Mouse (Mus musculus) left cerebral cortex, adult 2 months (tissue): ENCODE measurements around the gene Gm973. TPM values are rescaled to one million over a fixed set of nuclear protein-coding genes. Genes with fewer than 3 reads are reported as not detected.

Experiments used
- DNase-seq, 2 experiments: peaks; one replicate each; pipeline ENCODE4 v3.0.0; 2021 to 2022; ENCODE audit warnings: low spot score in 2 of 2, mixed read lengths in 1 of 2; ENCODE audit errors: extremely low spot score in 1 of 2
- H3K27ac ChIP-seq: fragments of 200-600 bp; 2 replicates; pipeline ENCODE4 v1.8.1; 2022
- H3K4me3 ChIP-seq: fragments of 200-600 bp; 2 replicates; pipeline ENCODE4 v1.8.1; 2022
- CTCF ChIP-seq: fragments of 200-600 bp; IDR thresholded peaks from 2 replicates; pipeline ENCODE4 v1.8.1; 2022; ENCODE audit warnings: antibody characterized with exemption, mild to moderate bottlenecking, moderate library complexity
- intact Hi-C: fragments of 180-260 bp; cut with DNase I; formaldehyde crosslinking; loops from one replicate; pipeline ENCODE4 v1.15.1; 2025
- total RNA-seq, 2 experiments: library from RNA; stranded (reverse); gene quantifications; 2 replicates each; pipeline ENCODE4 v1.2.3; 2021

The Gm973 gene
- total RNA-seq, 2 experiments from 2014 or later = 9.1 to 14.9 TPM

DNA sequence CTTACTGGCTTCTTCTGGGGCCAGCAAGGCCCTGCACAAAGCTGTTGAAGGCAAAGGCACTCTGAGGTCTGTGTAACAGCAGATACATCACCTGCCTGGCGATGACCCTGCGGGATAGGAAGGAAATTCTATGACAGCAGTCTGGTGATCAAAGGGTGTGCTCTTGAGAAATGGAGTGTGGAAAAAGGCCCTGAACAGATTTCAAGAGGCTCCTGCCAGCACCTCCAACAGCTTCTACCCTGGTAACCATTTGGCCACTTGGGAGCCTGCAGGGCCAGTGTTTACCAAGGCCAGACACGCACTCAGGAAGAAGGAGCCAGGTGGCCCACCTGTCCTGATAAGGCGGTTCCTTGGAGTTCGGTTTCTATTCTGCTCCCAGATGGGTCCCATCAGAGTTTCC, 63.3 kb downstream of the Gm973 start:
- intact Hi-C loops = no loop called here
- TF ChIP-seq CTCF = no peak
- H3K4me3 ChIP-seq = no peak overlapping the region
- no peak overlapping the region for H3K27ac ChIP-seq
- no peak for DNase-seq

DNA sequence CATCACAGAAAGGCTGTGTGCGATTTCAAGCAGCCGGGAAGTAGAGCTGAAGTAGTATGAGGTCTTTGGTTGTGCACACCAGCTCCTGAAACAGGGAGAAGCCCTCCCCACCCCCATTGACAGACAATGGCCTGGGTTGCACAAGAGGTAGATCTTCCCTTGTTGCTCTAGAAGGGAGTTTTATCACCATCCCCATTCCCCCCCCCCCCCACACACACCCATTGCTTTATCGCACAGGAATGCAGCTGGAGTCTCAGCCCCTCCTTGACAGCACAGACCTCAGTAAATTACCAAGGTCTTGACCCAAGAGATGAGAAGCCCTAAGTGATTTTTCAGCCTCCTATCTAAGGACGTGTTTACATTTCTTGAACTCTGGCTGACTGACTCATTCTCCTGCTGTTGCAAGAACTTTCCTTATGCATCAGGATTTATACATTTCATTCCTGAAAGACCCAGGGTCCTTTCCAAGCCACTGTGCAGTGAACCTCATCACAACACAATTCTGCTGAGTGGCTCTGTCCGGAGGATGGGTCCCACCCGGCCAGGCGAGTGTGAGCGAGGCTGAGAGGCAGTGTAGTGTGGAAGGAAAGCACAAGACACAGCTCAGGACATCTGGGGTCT, 64.2 kb downstream of the Gm973 start:
- intact Hi-C loops = no loop called here
- no peak for DNase-seq
- H3K27ac ChIP-seq = no peak overlapping the region
- no peak for TF ChIP-seq CTCF
- no peak overlapping the region for H3K4me3 ChIP-seq

DNA sequence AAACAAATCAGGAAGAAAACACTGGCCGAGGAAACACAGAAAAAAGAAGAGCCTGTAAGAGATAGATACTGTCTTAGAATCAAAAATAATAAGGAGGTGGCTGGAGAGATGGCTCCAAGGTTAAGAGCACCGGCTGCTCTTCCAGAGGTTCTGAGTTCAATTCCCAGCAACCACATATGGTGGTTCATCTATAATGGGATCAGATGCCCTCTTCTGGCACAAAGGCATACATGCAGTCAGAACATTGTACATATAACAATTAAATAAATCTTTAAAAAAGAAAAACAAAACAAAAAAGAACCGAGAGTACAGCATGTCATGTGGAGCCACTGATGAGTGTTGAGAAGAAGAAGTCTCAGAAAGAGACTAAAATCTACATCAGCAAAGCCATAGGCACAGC, 64.8 kb downstream of the Gm973 start:
- TF ChIP-seq CTCF = no peak; the same call in 1 of the 2 replicates
- DNase-seq = no peak
- no peak overlapping the region for H3K27ac ChIP-seq
- H3K4me3 ChIP-seq = no peak overlapping the region
- intact Hi-C loops = no loop called here

- peak; percentile 60 to 68 for DNase-seq
- H3K27ac ChIP-seq = no peak overlapping the region
- no peak overlapping the region for H3K4me3 ChIP-seq
- intact Hi-C loops = loop anchor here (1.0 to 2.0 kb wide), 2 partner anchors 102 to 269 kb away; partner anchors contain the start of gene Fzd7
- peak; percentile 86 for TF ChIP-seq CTCF
Observed at GRCm38 (mm10) chr1:59584656-59585410, 68.8 kb downstream of the Gm973 start.

GRCm38 (mm10) chr1:59589271-59589670, 73.2 kb downstream of the Gm973 start:
- no peak for DNase-seq
- intact Hi-C loops = no loop called here
- Histone ChIP-seq H3K4me3 (no peak overlapping the region), H3K27ac (no peak overlapping the region)
- TF ChIP-seq CTCF = no peak

GRCm38 (mm10) chr1:59592359-59592758, 76.3 kb downstream of the Gm973 start:
- peak; percentile 32 to 41 for DNase-seq
- Histone ChIP-seq H3K4me3 (no peak overlapping the region), H3K27ac (no peak overlapping the region)
- TF ChIP-seq CTCF = no peak
- intact Hi-C loops = no loop called here

GRCm38 (mm10) chr1:59592876-59593275, 76.8 kb downstream of the Gm973 start:
- H3K4me3 ChIP-seq = no peak overlapping the region

DNA sequence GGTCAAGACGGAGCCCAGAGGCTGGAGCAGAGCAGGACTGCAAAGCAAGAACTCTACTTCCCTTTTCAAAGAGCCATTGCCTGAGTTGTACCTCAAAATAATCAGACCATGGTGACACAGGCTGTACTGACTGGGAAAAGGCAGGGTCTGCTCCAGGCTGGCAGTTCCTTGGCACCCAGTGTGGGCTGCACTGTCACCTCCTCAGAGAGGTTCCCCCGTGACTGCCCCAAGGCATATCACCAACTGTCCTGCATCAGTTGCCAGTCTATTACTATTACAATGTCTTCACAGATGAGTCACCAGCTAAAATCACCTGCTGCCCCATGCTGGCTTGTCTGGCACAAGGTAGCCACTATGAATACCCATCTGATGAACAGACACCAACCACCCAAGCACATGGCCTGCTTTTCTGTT, 77.6 kb downstream of the Gm973 start:
- intact Hi-C loops = no loop called here
- TF ChIP-seq CTCF = no peak
- DNase-seq = no peak
- Histone ChIP-seq H3K27ac (no peak overlapping the region), H3K4me3 (no peak overlapping the region)

More at GRCm38 (mm10) chr1:59592876-59593275, 76.8 kb downstream of the Gm973 start:
- DNase-seq = no peak
- H3K27ac ChIP-seq = no peak overlapping the region
- intact Hi-C loops = no loop called here
- no peak for TF ChIP-seq CTCF

DNA sequence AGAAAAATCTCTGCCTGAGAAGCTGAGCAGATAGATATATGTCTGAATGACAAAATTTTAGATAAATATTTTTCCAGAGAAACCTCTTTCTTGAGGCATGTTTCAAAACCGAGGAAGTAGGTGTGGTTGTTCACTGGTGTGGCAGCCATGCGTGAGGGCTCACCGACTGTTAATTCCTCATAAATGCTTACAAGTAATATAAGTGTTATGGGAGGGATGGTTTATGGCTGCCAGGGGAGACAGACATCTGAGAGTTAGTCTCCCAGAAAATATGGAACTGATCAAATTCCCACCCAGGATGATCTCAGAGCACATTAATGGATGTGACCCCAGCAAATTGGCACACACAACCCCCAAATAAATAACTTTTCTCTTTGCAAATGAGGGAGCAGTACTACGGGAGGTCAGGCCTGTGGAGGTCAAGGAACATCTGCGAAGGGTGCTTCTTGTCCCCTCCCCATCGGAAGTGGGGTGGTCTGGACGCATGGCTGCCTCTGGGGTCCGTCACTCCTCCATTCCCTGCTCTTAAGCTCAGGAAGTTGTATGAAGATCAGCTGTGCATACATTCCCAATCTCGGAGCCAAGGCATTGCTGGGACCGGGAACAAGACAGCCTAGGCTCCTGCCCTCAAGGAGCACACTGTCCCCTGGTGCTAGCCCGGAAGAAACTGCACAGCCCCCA, 78.7 kb downstream of the Gm973 start:
- DNase-seq = no peak
- intact Hi-C loops = no loop called here
- Histone ChIP-seq H3K27ac (no peak overlapping the region), H3K4me3 (no peak overlapping the region)
- TF ChIP-seq CTCF = no peak

DNA sequence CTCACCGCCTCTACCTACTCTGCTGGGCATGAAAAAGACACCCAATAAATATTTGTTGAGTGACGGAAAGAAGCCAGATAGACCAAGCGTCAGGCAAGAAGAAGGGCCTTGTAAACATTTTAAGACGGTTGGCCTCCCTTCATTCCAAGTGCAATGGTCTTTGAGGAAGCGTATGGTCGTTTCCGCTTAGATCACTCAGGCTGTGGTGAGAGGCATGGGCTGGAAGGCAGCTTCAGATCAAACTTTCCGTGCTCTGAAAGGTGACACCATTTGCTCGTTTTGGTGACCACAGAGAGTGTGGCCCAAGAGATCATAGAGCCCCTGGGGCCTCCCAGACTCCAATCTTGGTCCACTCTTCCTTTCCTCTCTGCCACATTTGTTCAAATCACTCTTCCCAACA, 79.5 kb downstream of the Gm973 start:
- intact Hi-C loops = no loop called here
- TF ChIP-seq CTCF = no peak
- DNase-seq = no peak
- no peak overlapping the region for H3K4me3 ChIP-seq
- H3K27ac ChIP-seq = no peak overlapping the region

- TF ChIP-seq CTCF = no peak
- Histone ChIP-seq H3K27ac (no peak overlapping the region), H3K4me3 (no peak overlapping the region)
- DNase-seq = peak in 1 of 2 experiments; percentile 18
- intact Hi-C loops = no loop called here
Observed at GRCm38 (mm10) chr1:59602531-59603416, 86.7 kb downstream of the Gm973 start.
